Mouse (Mus musculus) adrenal gland, adult 2 months (tissue): ENCODE data around the gene Cdkn2a. TPM values are rescaled to one million over a fixed set of nuclear protein-coding genes. Genes with fewer than 3 reads are reported as not detected.
A peak's percentile ranks its signal among the peaks of the same experiment; 100 is the strongest.

Experiments used
- DNase-seq: peaks from one replicate; pipeline ENCODE4 v3.0.0; 2021
- polyA plus RNA-seq: library from polyadenylated mRNA; depleted of rRNA; stranded (reverse); fragments of >200 nt; gene quantifications from 2 replicates; pipeline ENCODE4 v1.2.3, GENCODE M21; 2012; rRNA removed
- total RNA-seq, 2 experiments: library from RNA; stranded (reverse); gene quantifications; 2 replicates each; pipeline ENCODE4 v1.2.3; 2021

Cdkn2a gene
- total and polyA plus RNA-seq, 3 experiments = 2.1 to 9.4 (median 3.4) TPM

GRCm38 (mm10) chr4:89277381-89277940 is 17.0 kb downstream of the Cdkn2a start:
- DNase-seq = no peak

- DNase-seq = no peak
Observed at GRCm38 (mm10) chr4:89276669-89277219, 17.7 kb downstream of the Cdkn2a start.

- peak; percentile 42 for DNase-seq
Observed at GRCm38 (mm10) chr4:89275811-89276584, 18.5 kb downstream of the Cdkn2a start.

- DNase-seq = no peak
Observed at GRCm38 (mm10) chr4:89274829-89275548, 19.5 kb downstream of the Cdkn2a start.

GRCm38 (mm10) chr4:89274006-89274405 is 20.4 kb downstream of the Cdkn2a start:
- DNase-seq = no peak

- no peak for DNase-seq
Observed at GRCm38 (mm10) chr4:89273585-89273984, 20.9 kb downstream of the Cdkn2a start.

- no peak for DNase-seq
Observed at GRCm38 (mm10) chr4:89272961-89273540, 21.4 kb downstream of the Cdkn2a start.

- no peak for DNase-seq
Observed at GRCm38 (mm10) chr4:89272101-89272718, 22.2 kb downstream of the Cdkn2a start.

GRCm38 (mm10) chr4:89257768-89258167 is 36.7 kb downstream of the Cdkn2a start:
- DNase-seq = peak; percentile 56

GRCm38 (mm10) chr4:89234446-89234845 is 60.0 kb downstream of the Cdkn2a start:
- DNase-seq = no peak

Other genes starting within 250 kb of the Cdkn2a start
- 10 to 100 TPM; 41.9 to 46.2 TPM for gene Mtap, start 157.5 kb downstream of the Cdkn2a start, total RNA-seq
- 3.0 and 3.7 TPM in 2 replicates for gene Mtap, start 157.5 kb downstream of the Cdkn2a start, polyA plus RNA-seq
- gene Cdkn2b, start 16.4 kb upstream of the Cdkn2a start, total RNA-seq = 10 to 100 TPM in 1 of 2 experiments, 1 to 10 TPM in 1; 6.8 to 10.3 TPM
- gene Cdkn2b, start 16.4 kb upstream of the Cdkn2a start, polyA plus RNA-seq = 13.6 and 20.7 TPM in 2 replicates